Mouse (Mus musculus): ENCODE data around the gene Rhox6. TPM values are rescaled to one million over a fixed set of nuclear protein-coding genes. Genes with fewer than 3 reads are reported as not detected.
"Not testable (repeated sequence)": the region's sequence is repeated elsewhere in the genome, so short reads cannot be mapped to it uniquely, and the experiment has no call there.

Gene Rhox6
- polyA plus RNA-seq (2015; fragmentation: Nextera tagmentation; extraction: Ambion mirVana) = not detected in 2 replicates

DNA sequence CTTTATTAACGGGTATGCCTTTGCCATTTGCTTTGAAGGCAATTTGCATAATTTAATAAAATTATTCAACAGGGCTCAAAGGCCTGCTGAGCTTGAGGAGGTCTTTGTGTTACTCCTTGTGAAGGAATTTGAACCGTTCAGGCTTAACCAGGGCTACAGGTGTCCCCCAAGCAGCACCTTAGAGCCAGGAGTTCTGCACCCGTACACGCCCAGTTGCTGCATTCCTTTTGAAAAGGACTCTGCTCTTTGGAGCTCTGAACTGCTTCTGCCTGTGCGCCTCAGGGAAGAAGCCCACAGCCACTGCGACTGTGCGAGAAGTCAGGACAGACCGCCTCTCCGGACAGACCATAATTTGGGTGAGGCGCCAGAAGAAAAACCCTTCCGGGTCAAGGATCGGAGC lies at the start of gene Rhox6:
Gene Rhox6 (plus strand): TSS at position 301 of the 400 bp plus-strand sequence.
- not testable (repeated sequence) for H3K27ac ChIP-seq (ENCODE audit: low read depth, low read length); H3K4me2 ChIP-seq (replicated peaks; ENCODE audit: low read depth); H3K4me3 ChIP-seq (ENCODE audit: low read depth, low read length); H3K27me3 ChIP-seq (replicated peaks; ENCODE audit: control insufficient read depth, insufficient read depth, low read length); H3K9me3 ChIP-seq (ENCODE audit: control insufficient read depth); H3K4me1 ChIP-seq (replicated peaks; ENCODE audit: control insufficient read depth, insufficient read depth, low read length); ATAC-seq; H3K9ac ChIP-seq (ENCODE audit: low read depth, low read length); H3K36me3 ChIP-seq (ENCODE audit: control insufficient read depth, insufficient read depth)
- 88% methylated on average over 4 of the region's 12 CpGs for WGBS

DNA sequence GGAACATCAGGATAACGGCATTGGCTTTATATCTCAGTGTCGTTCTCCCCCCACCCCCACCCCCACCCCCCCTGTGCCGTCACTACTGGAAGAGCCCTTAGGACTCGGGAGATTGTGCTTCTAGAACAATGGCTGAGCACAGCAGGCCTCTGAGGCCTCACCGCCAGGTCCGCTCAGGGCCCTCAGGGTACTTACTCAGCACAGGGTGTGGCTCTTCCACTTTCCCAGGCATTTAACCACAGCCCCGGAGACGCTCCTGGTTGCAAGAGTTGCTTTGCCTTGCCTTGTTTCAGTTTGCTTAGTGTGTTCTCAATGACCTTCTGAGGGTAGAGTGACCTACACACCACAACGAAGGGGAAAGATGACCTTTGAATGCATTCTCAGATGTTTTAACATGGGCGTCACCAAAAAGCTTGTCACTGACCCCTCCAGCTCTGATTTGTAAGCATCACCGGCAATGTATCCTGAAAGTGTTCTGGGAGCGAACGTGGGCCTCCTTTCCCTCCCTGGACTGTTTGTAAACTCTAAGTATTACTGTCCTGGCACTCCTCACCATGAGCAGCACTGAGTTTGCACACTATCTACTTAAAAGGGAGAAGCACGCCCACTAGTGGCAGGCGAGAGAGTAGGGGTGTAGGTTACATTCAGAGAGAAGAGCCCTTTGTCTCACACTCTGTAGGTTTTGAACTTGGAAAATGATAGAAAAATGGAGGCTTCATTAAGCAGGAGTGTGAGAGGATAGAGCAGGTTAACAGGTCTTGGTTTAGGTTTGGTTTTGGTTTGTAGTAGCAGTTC lies 19.2 kb upstream of the Rhox6 start:
- no peak overlapping the region for H3K4me3 ChIP-seq (ENCODE audit: low read depth, low read length)
- H3K9me3 ChIP-seq (ENCODE audit: control insufficient read depth) = no peaks in the 10 kb centered on the region
- H3K9ac ChIP-seq (ENCODE audit: low read depth, low read length) = no peak overlapping the region
- WGBS = 73% methylated on average over 15 of the region's 15 CpGs
- no peak overlapping the region for H3K4me2 ChIP-seq (replicated peaks; ENCODE audit: low read depth)
- peak; percentile 44 for TF ChIP-seq CTCF (IDR thresholded peaks at IDR 0.05; ENCODE audit: low read depth)
- no peaks in the 10 kb centered on the region for H3K4me1 ChIP-seq (replicated peaks; ENCODE audit: control insufficient read depth, insufficient read depth, low read length)
- no peaks in the 10 kb centered on the region for H3K27me3 ChIP-seq (replicated peaks; ENCODE audit: control insufficient read depth, insufficient read depth, low read length)
- ATAC-seq = no peak
- no peaks in the 10 kb centered on the region for H3K36me3 ChIP-seq (ENCODE audit: control insufficient read depth, insufficient read depth)
- no peak overlapping the region for H3K27ac ChIP-seq (ENCODE audit: low read depth, low read length)

DNA sequence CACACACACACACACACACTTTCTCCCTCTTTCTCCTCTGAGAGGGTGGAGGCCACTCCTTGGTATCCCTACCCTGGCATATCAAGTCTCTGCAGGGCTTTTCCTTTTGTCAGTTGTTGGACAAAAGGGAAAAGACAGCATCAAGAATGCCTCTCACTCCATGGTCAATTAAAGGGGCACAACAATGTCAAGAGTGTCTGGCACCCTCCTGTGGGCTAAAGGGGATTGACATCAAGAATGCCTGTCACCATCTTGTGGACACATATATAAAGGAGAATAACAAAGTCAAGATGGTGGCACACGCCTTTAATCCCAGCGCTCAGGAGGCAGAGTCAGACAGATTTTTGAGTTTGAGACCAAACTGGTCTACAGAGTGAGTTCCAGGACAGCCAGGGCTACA lies 17.3 kb upstream of the Rhox6 start:
- H3K9ac ChIP-seq (ENCODE audit: low read depth, low read length) = no peak overlapping the region
- ATAC-seq = no peak
- no peak overlapping the region for H3K4me3 ChIP-seq (ENCODE audit: low read depth, low read length)
- no peaks in the 10 kb centered on the region for H3K36me3 ChIP-seq (ENCODE audit: control insufficient read depth, insufficient read depth)
- H3K27ac ChIP-seq (ENCODE audit: low read depth, low read length) = no peak overlapping the region
- no peaks in the 10 kb centered on the region for H3K9me3 ChIP-seq (ENCODE audit: control insufficient read depth)
- no peaks in the 10 kb centered on the region for H3K4me1 ChIP-seq (replicated peaks; ENCODE audit: control insufficient read depth, insufficient read depth, low read length)
- WGBS = 82% methylated on average over 2 of the region's 2 CpGs
- no peaks in the 10 kb centered on the region for H3K27me3 ChIP-seq (replicated peaks; ENCODE audit: control insufficient read depth, insufficient read depth, low read length)
- TF ChIP-seq CTCF (IDR thresholded peaks at IDR 0.05; ENCODE audit: low read depth) = 0 out of 2 replicates have a peak, but pooled peaks have one; percentile 8
- H3K4me2 ChIP-seq (replicated peaks; ENCODE audit: low read depth) = no peak overlapping the region

DNA sequence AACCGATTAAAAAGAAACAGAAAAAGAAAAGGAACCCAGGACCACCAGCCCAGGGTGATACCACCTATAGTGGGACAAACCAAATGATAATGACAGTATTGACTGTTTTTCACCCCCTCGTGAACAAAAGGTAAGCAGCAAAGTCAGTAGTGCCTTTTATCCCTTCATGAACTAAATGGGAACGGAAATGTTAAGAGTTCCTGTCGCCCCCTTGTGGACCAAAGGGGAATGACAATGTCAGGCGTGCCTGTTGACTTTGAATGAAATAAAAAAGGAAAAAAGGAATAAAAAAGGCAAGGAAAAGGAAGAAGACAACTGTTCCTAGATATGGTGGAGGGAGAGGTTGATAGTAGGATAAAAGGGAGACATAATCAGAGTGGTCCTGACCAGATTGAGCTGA lies 15.5 kb upstream of the Rhox6 start:
- Histone ChIP-seq H3K4me2 (replicated peaks; ENCODE audit: low read depth) (no peak overlapping the region), H3K4me3 (ENCODE audit: low read depth, low read length) (no peak overlapping the region), H3K9me3 (ENCODE audit: control insufficient read depth) (no peaks in the 10 kb centered on the region), H3K4me1 (replicated peaks; ENCODE audit: control insufficient read depth, insufficient read depth, low read length) (no peaks in the 10 kb centered on the region), H3K36me3 (ENCODE audit: control insufficient read depth, insufficient read depth) (no peaks in the 10 kb centered on the region), H3K27ac (ENCODE audit: low read depth, low read length) (no peak overlapping the region), H3K27me3 (replicated peaks; ENCODE audit: control insufficient read depth, insufficient read depth, low read length) (no peaks in the 10 kb centered on the region), H3K9ac (ENCODE audit: low read depth, low read length) (no peak overlapping the region)
- 23% methylated on average over 5 of the region's 5 CpGs for WGBS
- ATAC-seq = no peak
- peak; percentile 72 for TF ChIP-seq CTCF (IDR thresholded peaks at IDR 0.05; ENCODE audit: low read depth)

DNA sequence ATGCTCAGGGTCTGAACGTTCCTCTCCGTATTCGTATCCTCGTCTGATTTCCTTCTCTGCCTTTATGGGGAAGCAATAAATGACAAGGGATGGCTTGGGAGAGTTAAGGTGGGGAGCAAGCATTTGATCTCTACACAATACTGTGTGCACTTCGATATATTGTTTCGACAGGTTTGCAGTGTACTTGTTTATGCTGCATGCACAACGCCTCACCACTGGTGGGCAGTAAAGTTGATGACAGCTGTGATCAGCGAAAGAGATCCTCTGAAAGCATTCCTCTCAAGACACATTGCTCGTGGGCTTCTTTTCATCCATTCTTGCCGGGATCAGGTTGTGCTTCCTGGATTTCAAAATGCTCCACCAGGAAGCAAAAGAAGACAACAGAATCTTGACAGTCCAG lies 11.0 kb upstream of the Rhox6 start:
- H3K4me1 ChIP-seq (replicated peaks; ENCODE audit: control insufficient read depth, insufficient read depth, low read length) = no peaks in the 10 kb centered on the region
- no peak overlapping the region for H3K9ac ChIP-seq (ENCODE audit: low read depth, low read length)
- TF ChIP-seq CTCF (IDR thresholded peaks at IDR 0.05; ENCODE audit: low read depth) = peak; percentile 39
- H3K27ac ChIP-seq (ENCODE audit: low read depth, low read length) = no peak overlapping the region
- ATAC-seq = 0 out of 2 replicates have a peak, but pooled peaks have one; percentile 10
- H3K4me2 ChIP-seq (replicated peaks; ENCODE audit: low read depth) = peak overlapping the region; percentile 27; the same call in 1 of the 2 replicates
- no peaks in the 10 kb centered on the region for H3K36me3 ChIP-seq (ENCODE audit: control insufficient read depth, insufficient read depth)
- no peaks in the 10 kb centered on the region for H3K9me3 ChIP-seq (ENCODE audit: control insufficient read depth)
- 68% methylated on average over 10 of the region's 10 CpGs for WGBS
- no peaks in the 10 kb centered on the region for H3K27me3 ChIP-seq (replicated peaks; ENCODE audit: control insufficient read depth, insufficient read depth, low read length)
- H3K4me3 ChIP-seq (ENCODE audit: low read depth, low read length) = no peak overlapping the region

DNA sequence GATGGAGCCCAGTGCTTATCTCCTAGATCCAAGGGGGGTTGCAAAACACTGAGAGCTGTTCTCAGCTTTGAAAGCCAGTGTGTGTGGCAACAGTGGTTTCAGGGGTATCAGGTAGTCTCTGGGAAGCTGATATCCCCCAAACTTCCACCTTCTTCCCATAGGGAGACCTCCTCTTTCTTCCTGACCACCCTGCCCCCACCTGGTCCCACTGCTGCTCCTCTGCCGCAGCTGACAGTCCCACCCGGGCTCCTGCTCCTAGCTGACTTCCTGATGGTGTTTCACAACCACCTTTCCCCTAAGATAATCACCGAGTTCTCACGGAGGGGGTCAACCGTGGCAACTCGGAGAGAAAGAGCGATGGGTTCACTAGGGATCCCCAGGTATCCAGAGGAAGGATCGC lies 4.7 kb downstream of the Rhox6 start, which contains the start of gene Rhox7a:
Gene Rhox7a (plus strand): TSS at position 301 of the 400 bp plus-strand sequence.
- H3K9ac ChIP-seq (ENCODE audit: low read depth, low read length); H3K27me3 ChIP-seq (replicated peaks; ENCODE audit: control insufficient read depth, insufficient read depth, low read length); H3K4me1 ChIP-seq (replicated peaks; ENCODE audit: control insufficient read depth, insufficient read depth, low read length); ATAC-seq; H3K4me3 ChIP-seq (ENCODE audit: low read depth, low read length); H3K36me3 ChIP-seq (ENCODE audit: control insufficient read depth, insufficient read depth); H3K4me2 ChIP-seq (replicated peaks; ENCODE audit: low read depth); H3K9me3 ChIP-seq (ENCODE audit: control insufficient read depth); H3K27ac ChIP-seq (ENCODE audit: low read depth, low read length): not testable (repeated sequence)
- 77% methylated on average over 8 of the region's 8 CpGs for WGBS
